Mouse (Mus musculus) ES-Bruce4 (cell line): Measurements from ENCODE around the gene Cryba2.

ENCODE experiments used
- CTCF ChIP-seq: IDR thresholded peaks from one replicate; pipeline ENCODE4 v1.8.1; 2011; ENCODE audit warnings: low read depth, low read length
- EP300 ChIP-seq: IDR thresholded peaks from 2 replicates; pipeline ENCODE4 v1.6.1; 2011; ENCODE audit warnings: low read depth, low read length; ENCODE audit not compliant: insufficient read depth
- POLR2A ChIP-seq: IDR thresholded peaks from one replicate; pipeline ENCODE4 v1.8.1; 2011; ENCODE audit warnings: low read length; ENCODE audit not compliant: insufficient read depth

GRCm38 (mm10) chr1:74880785-74881360 is 12.1 kb downstream of the Cryba2 start:
- TF ChIP-seq CTCF (peak; percentile 95), POLR2A (no peak), EP300 (no peak)
